Mouse (Mus musculus) kidney, adult 2 months (tissue): ENCODE measurements around the gene Trit1. TPM values are rescaled to one million over a fixed set of nuclear protein-coding genes. Genes with fewer than 3 reads are reported as not detected.

Experiments used
- DNase-seq: peaks from one replicate; pipeline ENCODE4 v3.0.0; 2021
- H3K27ac ChIP-seq: fragments of 200-500 bp; 2 replicates; pipeline ENCODE4 v1.5.1; 2012; ENCODE audit warnings: low read depth, low read length, control low read depth, inconsistent platforms; ENCODE audit not compliant: insufficient read depth
- H3K27me3 ChIP-seq: fragments of 200-500 bp; replicated peaks from 2 replicates; pipeline ENCODE4 v1.6.1; 2012; ENCODE audit warnings: mild to moderate bottlenecking, moderate library complexity, low read length, inconsistent platforms; ENCODE audit not compliant: control insufficient read depth, insufficient read depth
- H3K36me3 ChIP-seq: fragments of 200-500 bp; 2 replicates; pipeline ENCODE4 v1.6.1; 2012; ENCODE audit warnings: mild to moderate bottlenecking, moderate library complexity, low read length, inconsistent platforms; ENCODE audit not compliant: control insufficient read depth, insufficient read depth
- H3K4me1 ChIP-seq: fragments of 200-500 bp; 2 replicates; pipeline ENCODE4 v1.6.1; 2011; ENCODE audit warnings: low read length; ENCODE audit not compliant: control insufficient read depth, insufficient read depth
- H3K4me3 ChIP-seq: fragments of 200-500 bp; 2 replicates; pipeline ENCODE4 v1.5.1; 2011; ENCODE audit warnings: mild to moderate bottlenecking, low read depth, low read length, control low read depth; ENCODE audit not compliant: insufficient read depth
- CTCF ChIP-seq: fragments of 200-500 bp; conservative IDR thresholded peaks from 2 replicates; pipeline ENCODE4 v1.5.1; 2011; ENCODE audit warnings: low read depth, mild to moderate bottlenecking, control low read depth, low read length, moderate library complexity, mixed read lengths; ENCODE audit not compliant: insufficient read depth, insufficient read length
- POLR2A ChIP-seq: fragments of 200-500 bp; IDR thresholded peaks from one replicate; pipeline ENCODE4 v1.6.1; 2011; ENCODE audit warnings: low read depth, low read length, control low read depth
- WGBS: fragments of 180-500 bp; shearing (Covaris S2); methylation state at CpG from one replicate; pipeline ENCODE4 v1.1.7; 2018; 5-methylcytosine and 5-hydroxymethylcytosine counted together
- polyA plus RNA-seq: library from polyadenylated mRNA; depleted of rRNA; stranded (reverse); fragments of >200 nt; gene quantifications from 2 replicates; pipeline ENCODE4 v1.2.3, GENCODE M21; 2012

Trit1 gene
- polyA plus RNA-seq, 1 experiment, result 4.7 TPM

DNA sequence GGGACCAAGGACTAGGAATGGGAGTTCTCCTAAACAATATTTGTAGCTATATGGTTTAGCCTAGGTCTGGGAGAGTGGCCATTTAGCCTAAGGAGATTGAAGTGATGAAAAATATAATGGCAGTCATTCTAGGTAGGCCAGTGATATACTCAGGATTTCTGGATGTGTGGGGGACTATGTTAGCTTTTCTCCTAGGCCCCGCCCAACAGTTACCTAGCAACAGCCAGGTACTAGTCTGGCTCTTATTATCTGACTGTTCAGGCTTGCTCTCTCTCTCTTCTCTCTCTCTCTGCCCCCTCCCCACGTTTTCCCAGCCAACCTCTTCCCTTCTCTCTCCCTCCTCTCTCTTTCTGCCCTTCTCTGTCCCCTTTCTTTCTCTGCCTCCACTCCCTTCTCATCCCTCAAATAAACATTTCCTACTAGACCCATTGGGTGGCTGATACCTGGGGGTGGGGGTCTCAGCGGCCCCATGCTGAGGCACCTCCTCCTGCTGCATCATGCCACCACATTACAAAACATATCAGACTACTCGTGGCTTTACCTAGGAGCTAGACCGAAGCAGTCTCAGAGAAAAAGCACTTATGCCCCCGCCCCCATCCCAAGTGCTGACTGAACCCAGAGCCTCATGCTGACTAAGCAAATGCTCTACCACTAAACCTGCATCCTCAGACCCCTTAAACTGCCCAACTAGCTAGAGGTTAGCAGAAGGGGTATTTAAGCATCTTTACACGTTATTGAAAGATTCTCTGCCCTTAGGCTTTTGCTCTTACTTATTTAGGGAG, 1.7 kb upstream of the Trit1 start:
- Histone ChIP-seq H3K27ac (no peak overlapping the region), H3K4me3 (no peak overlapping the region), H3K27me3 (no peaks in the 10 kb centered on the region), H3K36me3 (no peaks in the 10 kb centered on the region), H3K4me1 (peaks cover 6% of the 10 kb centered on the region)
- TF ChIP-seq POLR2A (no peak), CTCF (no peak)
- no peak for DNase-seq
- WGBS, result 63% methylated on average over 7 of the region's 7 CpGs

- Histone ChIP-seq H3K27me3 (no peaks in the 10 kb centered on the region), H3K36me3 (no peaks in the 10 kb centered on the region; the same call in 1 of the 2 replicates), H3K4me3 (no peak overlapping the region), H3K27ac (no peak overlapping the region), H3K4me1 (peaks cover 11% of the 10 kb centered on the region)
- WGBS, result 77% methylated on average over 3 of the region's 3 CpGs
- TF ChIP-seq POLR2A (no peak), CTCF (no peak)
- peak; percentile 77 for DNase-seq
Observed at GRCm38 (mm10) chr4:123021591-123021990, 5.2 kb downstream of the Trit1 start.

- Histone ChIP-seq H3K36me3 (no peaks in the 10 kb centered on the region; the same call in 1 of the 2 replicates), H3K4me1 (peaks cover 19% of the 10 kb centered on the region), H3K27me3 (no peaks in the 10 kb centered on the region), H3K4me3 (no peak overlapping the region), H3K27ac (no peak overlapping the region)
- WGBS, result 88% methylated on average over 1 of the region's 1 CpGs
- TF ChIP-seq CTCF (no peak), POLR2A (no peak)
- no peak for DNase-seq
Observed at GRCm38 (mm10) chr4:123022896-123023295, 6.5 kb downstream of the Trit1 start.

GRCm38 (mm10) chr4:123025418-123025817, 9.0 kb downstream of the Trit1 start:
- DNase-seq, result no peak
- H3K36me3 ChIP-seq, result no peaks in the 10 kb centered on the region
- H3K4me1 ChIP-seq, result peaks cover 10% of the 10 kb centered on the region; the same call in 1 of the 2 replicates
- H3K27me3 ChIP-seq, result no peaks in the 10 kb centered on the region
- no peak overlapping the region for H3K27ac ChIP-seq
- WGBS, result 73% methylated on average over 2 of the region's 2 CpGs
- TF ChIP-seq CTCF, result no peak
- TF ChIP-seq POLR2A, result no peak
- H3K4me3 ChIP-seq, result no peak overlapping the region

- no peak overlapping the region; the same call in 1 of the 2 replicates for H3K27ac ChIP-seq
- peaks cover 10% of the 10 kb centered on the region; the same call in 1 of the 2 replicates for H3K4me1 ChIP-seq
- no peaks in the 10 kb centered on the region for H3K36me3 ChIP-seq
- H3K4me3 ChIP-seq, result no peak overlapping the region
- H3K27me3 ChIP-seq, result no peaks in the 10 kb centered on the region
- TF ChIP-seq CTCF (no peak), POLR2A (no peak)
- WGBS, result 93% methylated on average over 13 of the region's 13 CpGs
- no peak for DNase-seq
Observed at GRCm38 (mm10) chr4:123026161-123026560, 9.8 kb downstream of the Trit1 start.

- DNase-seq, result no peak
- Histone ChIP-seq H3K27ac (no peak overlapping the region; the same call in 1 of the 2 replicates), H3K4me1 (peaks cover 10% of the 10 kb centered on the region; the same call in 1 of the 2 replicates), H3K4me3 (no peak overlapping the region), H3K27me3 (no peaks in the 10 kb centered on the region), H3K36me3 (no peaks in the 10 kb centered on the region)
- TF ChIP-seq POLR2A (no peak), CTCF (no peak)
- WGBS, result 68% methylated on average over 4 of the region's 4 CpGs
Observed at GRCm38 (mm10) chr4:123026597-123026996, 10.2 kb downstream of the Trit1 start.

DNA sequence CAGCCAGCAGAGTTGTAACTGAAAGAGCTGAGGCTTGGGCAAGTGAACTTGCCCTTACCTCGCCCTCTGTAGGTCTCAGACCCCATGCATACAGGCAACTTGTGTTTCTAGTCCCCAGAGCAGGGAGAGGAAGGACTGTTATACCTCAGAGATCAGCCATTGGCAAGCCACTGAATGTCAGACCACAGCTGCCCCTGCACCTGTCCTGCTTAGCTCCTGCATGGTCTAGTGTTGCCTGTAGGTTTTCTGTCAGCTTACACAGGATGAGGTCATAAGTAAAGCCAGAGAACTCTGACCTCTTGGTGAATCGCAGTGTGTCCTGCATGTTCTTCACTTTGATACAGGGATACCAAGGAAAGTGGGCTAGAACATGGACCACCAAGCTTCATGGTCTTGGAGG, 18.4 kb downstream of the Trit1 start:
- Histone ChIP-seq H3K4me1 (no peaks in the 10 kb centered on the region), H3K27me3 (no peaks in the 10 kb centered on the region), H3K27ac (no peak overlapping the region), H3K4me3 (no peak overlapping the region), H3K36me3 (no peaks in the 10 kb centered on the region)
- TF ChIP-seq POLR2A (no peak), CTCF (no peak)
- WGBS, result 83% methylated on average over 2 of the region's 2 CpGs
- no peak for DNase-seq
